Mouse (Mus musculus): ENCODE results near the gene Tmem176b.

DNA sequence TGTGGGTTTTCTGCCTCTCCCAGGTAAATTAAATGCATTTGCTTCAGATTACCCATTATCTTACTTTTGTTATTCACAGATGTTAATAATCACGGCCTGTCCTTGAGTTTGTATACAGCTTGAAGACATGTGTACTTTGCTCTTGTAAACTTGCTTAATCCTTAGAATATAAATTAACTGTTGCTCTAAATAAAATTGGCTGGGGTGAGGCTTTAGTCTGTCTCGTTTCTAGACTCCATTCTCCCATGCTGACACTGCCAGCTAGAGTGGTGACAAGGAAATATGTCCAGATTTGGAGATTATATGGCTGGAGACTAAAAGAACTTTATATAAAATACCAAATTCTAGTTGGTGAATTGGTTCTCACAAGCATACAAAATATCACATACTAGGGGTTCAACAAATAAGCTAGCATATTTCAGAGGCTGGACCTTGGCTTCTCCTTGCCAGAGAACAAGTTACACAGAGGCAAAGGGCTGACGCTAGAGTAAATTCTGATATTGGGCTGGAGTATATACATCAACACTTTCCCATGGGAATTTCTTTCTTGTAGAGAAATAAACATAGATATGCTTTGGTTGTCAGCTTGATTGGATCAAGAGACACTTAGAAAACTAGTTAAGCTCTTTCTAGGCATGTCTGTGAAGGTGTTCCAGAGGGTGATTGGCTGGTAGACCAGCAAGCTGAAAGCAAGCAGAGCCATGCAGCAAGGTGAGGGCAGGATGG lies 31.6 kb downstream of the Tmem176b start:
- TF ChIP-seq CTCF (IDR thresholded peaks at IDR 0.05; ENCODE audit: low read depth, low read length) (no peak), POLR2A (IDR thresholded peaks at IDR 0.05; ENCODE audit: extremely low read depth, insufficient read depth, low read length) (no peak)
